Mouse (Mus musculus): Measurements from ENCODE around the gene Kctd21.

GRCm38 (mm10) chr7:97298279-97298678, 33.8 kb upstream of the Kctd21 start:
- TF ChIP-seq CTCF (IDR thresholded peaks at IDR 0.05; ENCODE audit: low read depth, low read length) (no peak), POLR2A (IDR thresholded peaks at IDR 0.05; ENCODE audit: extremely low read depth, insufficient read depth, low read length) (no peak)
